Mouse (Mus musculus) midbrain, embryonic 16.5 days (tissue): ENCODE results near the gene Dcun1d1. TPM values are rescaled to one million over a fixed set of nuclear protein-coding genes. Genes with fewer than 3 reads are reported as not detected.

Experiments
- ATAC-seq: fragments of 200-750 bp; cut with Nextera tagmentation; 2 replicates; pipeline ENCODE4 v1.8.0; 2017; ENCODE audit warnings: moderate TSS enrichment
- H3K27ac ChIP-seq: fragments of 300-500 bp; sonication (generic); 2 replicates; pipeline ENCODE4 v1.5.1; 2014; ENCODE audit warnings: mild to moderate bottlenecking, low read length, mixed read lengths
- H3K27me3 ChIP-seq: fragments of 300-500 bp; sonication (generic); 2 replicates; pipeline ENCODE4 v1.6.1; 2014; ENCODE audit warnings: low read depth, low read length, mixed read lengths; ENCODE audit not compliant: control insufficient read depth, insufficient read depth
- H3K36me3 ChIP-seq: fragments of 300-500 bp; sonication (generic); 2 replicates; pipeline ENCODE4 v1.6.1; 2014; ENCODE audit warnings: mild to moderate bottlenecking, low read length, moderate library complexity, mixed read lengths; ENCODE audit not compliant: control insufficient read depth, insufficient read depth
- H3K4me1 ChIP-seq: fragments of 300-500 bp; sonication (generic); 2 replicates; pipeline ENCODE4 v1.6.1; 2014; ENCODE audit warnings: mild to moderate bottlenecking, low read length, mixed read lengths; ENCODE audit not compliant: control insufficient read depth, insufficient read depth
- H3K4me2 ChIP-seq: fragments of 300-500 bp; sonication (generic); 2 replicates; pipeline ENCODE4 v1.6.1; 2014; ENCODE audit warnings: mild to moderate bottlenecking, low read length, mixed read lengths
- H3K4me3 ChIP-seq: fragments of 300-500 bp; sonication (generic); 2 replicates; pipeline ENCODE4 v1.5.1; 2014; ENCODE audit warnings: low read depth, mild to moderate bottlenecking, low read length, moderate library complexity, mixed read lengths
- H3K9ac ChIP-seq: fragments of 300-500 bp; sonication (generic); 2 replicates; pipeline ENCODE4 v1.6.1; 2014; ENCODE audit warnings: low read depth, low read length, mixed read lengths
- H3K9me3 ChIP-seq: fragments of 300-500 bp; sonication (generic); replicated peaks from 2 replicates; pipeline ENCODE4 v1.6.1; 2014; ENCODE audit warnings: mild to moderate bottlenecking, low read length, mixed read lengths; ENCODE audit not compliant: control insufficient read depth, poor library complexity, severe bottlenecking
- WGBS: fragments of 180-500 bp; shearing (Covaris S2); extraction: QIAGEN DNeasy Blood & Tissue Kit; methylation state at CpG from one replicate; pipeline ENCODE4 v1.1.7; 2014; 5-methylcytosine and 5-hydroxymethylcytosine counted together
- polyA plus RNA-seq: library from polyadenylated mRNA; unstranded; fragments of >200 nt; fragmentation: Nextera tagmentation; extraction: Ambion mirVana; gene quantifications from 2 replicates; pipeline ENCODE4 v1.2.1, GENCODE M21; 2015

Gene Dcun1d1
- polyA plus RNA-seq, 1 experiment from 2014 or later = 107 TPM

DNA sequence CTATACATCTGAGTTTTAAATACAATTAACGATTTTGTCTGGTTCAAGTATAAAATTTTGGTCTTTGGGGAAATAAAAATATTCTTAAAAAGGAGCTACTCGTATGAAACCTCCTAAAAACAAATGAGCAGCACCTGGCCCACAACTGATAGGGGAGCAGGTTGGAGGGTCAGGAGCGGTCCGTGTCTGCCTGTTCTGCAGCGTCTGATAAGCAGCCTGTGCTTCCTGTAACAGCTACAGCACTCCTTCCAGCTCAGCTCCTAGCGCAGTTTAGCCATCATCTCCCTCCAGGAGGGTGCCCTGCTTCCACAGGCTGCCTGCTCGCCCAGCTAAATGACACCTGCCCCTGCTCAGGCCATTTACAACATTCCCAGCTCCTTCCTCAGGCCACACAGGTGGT is 13.8 kb downstream of the Dcun1d1 start:
- ATAC-seq = no peak

DNA sequence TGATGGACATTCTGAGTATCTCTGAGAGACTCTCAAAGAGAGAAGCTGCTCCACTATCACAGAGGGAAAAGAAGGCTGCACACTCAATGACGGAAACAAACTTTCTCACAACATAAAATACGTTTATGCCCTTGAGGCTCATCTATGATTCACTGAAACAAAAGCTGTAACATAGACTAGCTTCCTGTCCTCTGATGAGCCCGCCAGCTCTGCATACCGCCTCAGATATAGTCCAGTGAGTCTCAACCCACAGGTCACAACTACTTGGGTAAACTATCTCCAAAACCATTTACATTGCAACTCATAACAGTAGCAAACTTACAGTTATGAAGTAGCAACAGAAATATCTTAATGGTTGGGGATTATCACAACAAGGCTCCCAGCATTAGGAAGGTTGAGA is 14.7 kb downstream of the Dcun1d1 start:
- Histone ChIP-seq H3K4me3 (no peak overlapping the region), H3K9me3 (no peaks in the 10 kb centered on the region), H3K27me3 (no peaks in the 10 kb centered on the region), H3K4me2 (no peak overlapping the region), H3K4me1 (peaks cover 2% of the 10 kb centered on the region; the same call in 1 of the 2 replicates), H3K27ac (no peak overlapping the region), H3K36me3 (no peaks in the 10 kb centered on the region), H3K9ac (no peak overlapping the region)
- ATAC-seq = no peak
- WGBS = 83% methylated on average over 4 of the region's 4 CpGs

More for the DNA sequence above, 13.8 kb downstream of the Dcun1d1 start:
- H3K4me3 ChIP-seq = no peak overlapping the region
- H3K36me3 ChIP-seq = no peaks in the 10 kb centered on the region
- no peaks in the 10 kb centered on the region for H3K27me3 ChIP-seq
- no peak overlapping the region for H3K4me2 ChIP-seq
- WGBS = 59% methylated on average over 7 of the region's 7 CpGs
- H3K4me1 ChIP-seq = peaks cover 2% of the 10 kb centered on the region; the same call in 1 of the 2 replicates
- H3K9ac ChIP-seq = no peak overlapping the region
- H3K9me3 ChIP-seq = no peaks in the 10 kb centered on the region
- no peak overlapping the region for H3K27ac ChIP-seq

DNA sequence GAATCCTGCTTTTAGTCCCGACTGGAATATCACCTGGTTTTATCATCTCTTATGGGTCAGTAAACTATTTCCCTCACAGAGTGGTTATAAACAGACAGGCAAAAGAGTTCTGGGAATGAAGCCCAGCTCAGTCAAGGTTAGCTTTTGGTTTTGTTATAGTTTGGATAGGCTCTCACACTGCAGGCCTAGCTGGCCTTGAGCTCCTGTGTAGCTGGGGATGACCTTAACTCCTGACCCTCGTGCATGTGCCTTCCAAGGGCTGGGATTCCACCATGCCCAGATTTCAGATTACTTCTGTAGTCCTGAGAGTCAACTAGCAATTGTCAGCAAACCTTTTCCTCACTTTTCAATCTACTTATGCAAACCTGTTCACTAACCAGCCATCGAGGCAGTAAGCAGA is 19.0 kb downstream of the Dcun1d1 start:
- no peak overlapping the region for H3K9ac ChIP-seq
- no peak overlapping the region for H3K4me2 ChIP-seq
- WGBS = 86% methylated on average over 3 of the region's 3 CpGs

DNA sequence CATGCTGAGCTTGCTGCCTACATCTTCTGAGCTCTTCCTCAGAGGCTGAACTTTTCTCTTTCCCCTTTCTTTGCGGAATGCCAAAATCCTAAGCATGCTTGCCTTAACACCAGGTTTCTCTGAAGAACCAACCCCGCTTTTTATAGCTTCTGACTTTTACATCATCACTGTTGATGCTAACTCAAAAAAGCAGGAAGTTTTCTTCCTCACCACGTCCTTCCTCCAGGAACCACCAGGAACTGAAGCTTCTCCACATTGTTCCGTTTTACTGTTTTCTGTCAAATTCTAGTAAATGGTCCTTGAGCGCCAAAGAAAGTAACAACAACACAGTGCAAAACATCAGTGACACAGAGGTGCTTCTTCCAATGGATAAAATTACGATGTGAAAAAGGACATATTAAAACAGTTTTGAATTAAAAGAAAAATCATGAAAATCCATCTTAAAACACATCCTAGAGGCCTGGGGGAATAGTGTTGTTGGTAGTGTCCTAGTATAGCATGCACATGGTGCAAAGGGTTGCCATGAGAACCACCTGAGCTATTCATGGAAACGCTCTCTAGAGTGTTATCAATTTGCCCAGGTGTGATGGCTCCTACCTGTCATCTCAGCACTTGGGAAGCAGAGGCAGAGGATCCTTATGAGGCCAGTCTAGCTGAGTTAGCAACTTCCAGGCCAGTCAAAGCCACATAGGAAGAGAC is 28.1 kb downstream of the Dcun1d1 start:
- Histone ChIP-seq H3K27ac (no peak overlapping the region), H3K4me2 (no peak overlapping the region), H3K4me1 (no peaks in the 10 kb centered on the region), H3K27me3 (no peaks in the 10 kb centered on the region), H3K36me3 (0 out of 2 replicates have a peak, but pooled peaks cover 6% of the 10 kb centered on the region), H3K9me3 (no peaks in the 10 kb centered on the region), H3K9ac (no peak overlapping the region), H3K4me3 (no peak overlapping the region)
- WGBS = 91% methylated on average over 7 of the region's 7 CpGs
- no peak for ATAC-seq

More for the DNA sequence above, 19.0 kb downstream of the Dcun1d1 start:
- no peaks in the 10 kb centered on the region for H3K27me3 ChIP-seq
- no peak for ATAC-seq
- peaks cover 11% of the 10 kb centered on the region for H3K36me3 ChIP-seq
- H3K27ac ChIP-seq = no peak overlapping the region
- no peak overlapping the region for H3K4me3 ChIP-seq
- H3K4me1 ChIP-seq = peaks cover 2% of the 10 kb centered on the region; the same call in 1 of the 2 replicates
- no peaks in the 10 kb centered on the region for H3K9me3 ChIP-seq

DNA sequence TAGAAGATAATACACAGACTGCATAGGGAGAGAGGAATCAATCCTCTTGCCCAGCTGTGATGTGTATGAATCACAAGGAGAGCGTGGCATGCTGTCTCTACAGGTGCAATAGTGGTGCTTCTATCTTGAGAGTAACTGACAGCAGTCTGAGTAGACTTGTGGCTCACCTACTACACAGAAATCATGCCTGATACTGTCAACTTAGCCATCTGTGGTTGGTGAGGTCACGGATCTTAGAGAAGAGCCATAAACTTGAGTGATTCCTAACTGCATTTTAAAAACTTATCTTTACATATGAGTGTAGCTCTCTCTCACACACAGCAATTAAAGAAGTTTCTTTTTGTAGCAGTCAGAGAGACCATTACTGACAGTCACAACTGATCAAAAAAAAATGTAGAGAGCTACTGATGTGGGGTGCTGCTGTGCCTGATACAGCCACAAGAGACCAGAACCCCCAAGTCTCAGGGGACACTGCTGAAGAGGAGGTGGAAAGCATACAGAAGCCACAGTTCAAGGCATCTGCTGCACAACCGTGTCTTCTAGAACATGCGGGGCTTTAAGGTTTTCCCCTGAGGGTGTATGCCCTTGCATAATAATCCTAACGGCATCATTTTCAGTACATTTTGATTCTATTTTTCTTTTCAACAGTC is 36.6 kb downstream of the Dcun1d1 start:
- H3K9ac ChIP-seq = no peak overlapping the region
- no peak overlapping the region for H3K27ac ChIP-seq
- no peaks in the 10 kb centered on the region for H3K9me3 ChIP-seq
- H3K36me3 ChIP-seq = no peaks in the 10 kb centered on the region
- no peak overlapping the region for H3K4me3 ChIP-seq
- H3K4me2 ChIP-seq = no peak overlapping the region
- 84% methylated on average over 5 of the region's 5 CpGs for WGBS
- no peak for ATAC-seq
- no peaks in the 10 kb centered on the region for H3K27me3 ChIP-seq
- no peaks in the 10 kb centered on the region for H3K4me1 ChIP-seq

DNA sequence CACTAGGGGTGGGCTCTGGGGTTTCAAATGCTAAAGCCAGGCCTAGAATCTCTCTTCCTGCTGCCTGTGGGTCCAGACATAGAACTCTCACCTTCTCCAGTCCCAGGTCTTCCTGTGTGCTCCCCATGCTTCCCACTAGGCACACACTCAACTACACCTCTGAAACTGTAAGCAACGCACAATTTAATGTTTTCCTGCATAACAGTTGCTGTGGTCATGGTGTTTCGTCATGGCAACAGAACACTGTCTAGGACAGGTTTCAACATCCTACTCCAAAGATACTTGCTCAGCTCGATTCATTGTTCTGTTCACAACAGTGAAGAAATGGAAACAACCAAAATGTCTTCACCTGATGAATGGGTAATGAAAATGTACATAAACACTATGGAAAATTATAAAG is 38.1 kb downstream of the Dcun1d1 start:
- 96% methylated on average over 3 of the region's 3 CpGs for WGBS
- no peak overlapping the region for H3K4me2 ChIP-seq

DNA sequence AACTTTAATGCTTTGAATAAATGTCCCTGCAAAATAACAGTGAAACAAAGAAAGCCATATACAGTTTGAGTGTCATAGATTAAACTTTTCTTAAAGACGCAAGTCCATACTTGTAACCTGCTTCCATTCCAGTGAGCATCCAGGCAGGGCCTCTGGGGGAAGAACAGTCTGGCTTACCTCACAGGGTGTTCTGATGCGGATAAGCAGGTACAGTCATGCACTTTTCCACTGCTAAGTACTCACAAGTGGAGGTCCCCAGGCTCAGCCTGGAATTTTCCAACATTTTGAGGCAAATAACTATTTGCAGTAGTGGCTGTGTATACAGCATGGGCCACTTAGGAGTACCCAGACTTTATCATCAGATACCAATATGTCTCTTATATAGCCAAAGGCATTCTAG is 39.3 kb downstream of the Dcun1d1 start:
- Histone ChIP-seq H3K4me3 (no peak overlapping the region), H3K4me1 (no peaks in the 10 kb centered on the region), H3K27me3 (no peaks in the 10 kb centered on the region), H3K9me3 (no peaks in the 10 kb centered on the region), H3K4me2 (no peak overlapping the region), H3K36me3 (no peaks in the 10 kb centered on the region), H3K9ac (no peak overlapping the region), H3K27ac (no peak overlapping the region)
- 98% methylated on average over 2 of the region's 2 CpGs for WGBS
- no peak for ATAC-seq

More for the DNA sequence above, 38.1 kb downstream of the Dcun1d1 start:
- H3K36me3 ChIP-seq = no peaks in the 10 kb centered on the region
- no peaks in the 10 kb centered on the region for H3K9me3 ChIP-seq
- ATAC-seq = no peak
- H3K4me3 ChIP-seq = no peak overlapping the region
- H3K27ac ChIP-seq = no peak overlapping the region
- no peaks in the 10 kb centered on the region for H3K27me3 ChIP-seq
- H3K9ac ChIP-seq = no peak overlapping the region
- no peaks in the 10 kb centered on the region for H3K4me1 ChIP-seq

DNA sequence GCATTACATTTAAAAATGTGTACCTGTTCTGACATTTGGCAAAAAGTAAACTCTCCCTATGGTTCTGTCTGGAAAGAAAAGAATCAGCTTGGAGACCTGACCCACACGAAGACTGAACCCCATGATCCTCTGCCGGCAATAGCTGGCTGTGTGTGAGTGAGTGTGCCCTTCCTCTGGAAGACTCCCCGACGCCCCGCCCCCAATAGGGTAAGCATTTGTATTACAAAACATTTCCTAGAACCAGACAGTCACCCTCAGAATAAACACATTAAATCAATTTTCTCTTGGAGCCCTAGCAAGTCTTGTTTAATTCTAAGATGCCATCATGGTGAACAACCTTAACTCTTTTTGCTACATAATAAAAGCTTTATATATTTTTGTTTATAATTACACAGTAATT is 44.1 kb downstream of the Dcun1d1 start:
- no peaks in the 10 kb centered on the region for H3K4me1 ChIP-seq
- no peak for ATAC-seq
- no peak overlapping the region for H3K4me2 ChIP-seq
- H3K27me3 ChIP-seq = no peaks in the 10 kb centered on the region
- no peak overlapping the region for H3K4me3 ChIP-seq
- peaks cover 8% of the 10 kb centered on the region; the same call in 1 of the 2 replicates for H3K36me3 ChIP-seq
- WGBS = 81% methylated on average over 5 of the region's 5 CpGs
- no peak overlapping the region for H3K27ac ChIP-seq
- H3K9ac ChIP-seq = no peak overlapping the region
- H3K9me3 ChIP-seq = no peaks in the 10 kb centered on the region

DNA sequence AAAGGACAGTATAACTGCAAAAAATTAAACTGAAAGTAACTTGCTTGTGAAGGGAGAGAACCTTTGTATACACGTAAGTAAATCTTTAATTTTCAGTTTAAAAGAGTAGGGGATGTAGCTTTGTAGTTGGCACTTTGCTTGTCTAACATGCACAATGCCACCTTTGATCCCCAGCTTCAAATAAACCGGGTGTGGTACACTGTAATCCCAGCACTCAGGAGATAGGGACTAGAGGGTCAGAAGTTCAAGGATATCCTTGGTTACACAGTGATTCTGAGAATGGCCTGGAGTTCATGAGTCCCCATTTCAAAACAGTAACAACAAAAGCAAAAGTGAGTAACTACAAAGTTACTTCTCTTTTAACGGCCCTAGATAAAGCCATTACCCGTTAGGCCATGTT is 46.1 kb downstream of the Dcun1d1 start:
- no peaks in the 10 kb centered on the region for H3K4me1 ChIP-seq
- no peak overlapping the region for H3K27ac ChIP-seq
- H3K9ac ChIP-seq = no peak overlapping the region

More for the DNA sequence above, 46.1 kb downstream of the Dcun1d1 start:
- H3K27me3 ChIP-seq = no peaks in the 10 kb centered on the region
- H3K4me3 ChIP-seq = no peak overlapping the region
- no peaks in the 10 kb centered on the region for H3K9me3 ChIP-seq
- WGBS = 89% methylated on average over 4 of the region's 4 CpGs
- H3K36me3 ChIP-seq = peaks cover 8% of the 10 kb centered on the region; the same call in 1 of the 2 replicates
- no peak for ATAC-seq
- no peak overlapping the region for H3K4me2 ChIP-seq
